Mouse (Mus musculus) midbrain, embryonic 11.5 days (tissue): Measurements from ENCODE around the gene Trp53. TPM values are rescaled to one million over a fixed set of nuclear protein-coding genes. Genes with fewer than 3 reads are reported as not detected.
A peak's percentile ranks its signal among the peaks of the same experiment; 100 is the strongest.
"Not testable (repeated sequence)": the region's sequence is repeated elsewhere in the genome, so short reads cannot be mapped to it uniquely, and the experiment has no call there.

Experiments used
- ATAC-seq: fragments of 200-750 bp; cut with Nextera tagmentation; 2 replicates; pipeline ENCODE4 v1.8.0; 2017; ENCODE audit warnings: moderate TSS enrichment, moderate library complexity; ENCODE audit not compliant: low FRiP score
- DNase-seq: peaks from one replicate; pipeline ENCODE4 v3.0.0; 2015; ENCODE audit warnings: low spot score; ENCODE audit errors: missing footprints
- H3K27ac ChIP-seq: fragments of 300-500 bp; sonication (generic); 2 replicates; pipeline ENCODE4 v1.5.1; 2014; ENCODE audit warnings: low read depth, low read length
- H3K27me3 ChIP-seq: fragments of 300-500 bp; sonication (generic); 2 replicates; pipeline ENCODE4 v1.6.1; 2014; ENCODE audit warnings: mild to moderate bottlenecking, low read length, moderate library complexity, mixed read lengths; ENCODE audit not compliant: control insufficient read depth, insufficient read depth
- H3K36me3 ChIP-seq: fragments of 300-500 bp; sonication (generic); 2 replicates; pipeline ENCODE4 v1.6.1; 2014; ENCODE audit warnings: mild to moderate bottlenecking, low read length, moderate library complexity, mixed read lengths; ENCODE audit not compliant: control insufficient read depth, insufficient read depth
- H3K4me1 ChIP-seq: fragments of 300-500 bp; sonication (generic); 2 replicates; pipeline ENCODE4 v1.6.1; 2014; ENCODE audit warnings: low read length; ENCODE audit not compliant: control insufficient read depth, insufficient read depth
- H3K4me2 ChIP-seq: fragments of 300-500 bp; sonication (generic); 2 replicates; pipeline ENCODE4 v1.6.1; 2014; ENCODE audit warnings: mild to moderate bottlenecking, moderate library complexity
- H3K4me3 ChIP-seq: fragments of 300-500 bp; sonication (generic); 2 replicates; pipeline ENCODE4 v1.5.1; 2014; ENCODE audit warnings: low read depth, low read length
- H3K9ac ChIP-seq: fragments of 300-500 bp; sonication (generic); 2 replicates; pipeline ENCODE4 v1.6.1; 2014; ENCODE audit warnings: low read length
- H3K9me3 ChIP-seq: fragments of 300-500 bp; sonication (generic); 2 replicates; pipeline ENCODE4 v1.6.1; 2016; ENCODE audit warnings: low read length; ENCODE audit not compliant: control insufficient read depth
- WGBS: fragments of 180-500 bp; shearing (Covaris S2); extraction: QIAGEN DNeasy Blood & Tissue Kit; methylation state at CpG from one replicate; pipeline ENCODE4 v1.1.7; 2014; 5-methylcytosine and 5-hydroxymethylcytosine counted together
- polyA plus RNA-seq: library from polyadenylated mRNA; unstranded; fragments of >200 nt; fragmentation: Nextera tagmentation; extraction: Ambion mirVana; gene quantifications from 2 replicates; pipeline ENCODE4 v1.2.1, GENCODE M21; 2014

Trp53 gene
- polyA plus RNA-seq, 1 experiment from 2014 or later = 147 TPM

DNA sequence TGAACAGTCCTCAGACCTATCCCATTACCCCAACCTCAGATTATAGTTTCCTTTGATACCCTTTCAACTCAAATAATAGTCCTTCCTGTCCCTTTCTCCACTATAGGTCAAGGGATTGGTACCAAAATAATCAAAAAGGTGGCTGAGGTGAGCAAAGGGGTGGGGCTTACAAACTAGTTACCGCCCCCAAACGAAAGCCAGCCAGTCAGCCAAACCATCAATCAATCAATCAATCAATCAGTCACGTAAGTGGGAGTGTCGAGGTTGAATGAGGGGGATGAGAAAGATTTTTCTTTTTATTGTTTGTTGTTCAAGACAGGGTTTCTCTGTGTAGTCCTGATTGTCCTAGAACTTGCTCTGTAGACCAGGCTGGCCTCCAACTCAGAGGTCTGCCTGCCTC lies 42.8 kb downstream of the Trp53 start:
- no peak overlapping the region for H3K4me3 ChIP-seq
- WGBS = 65% methylated on average over 4 of the region's 4 CpGs

DNA sequence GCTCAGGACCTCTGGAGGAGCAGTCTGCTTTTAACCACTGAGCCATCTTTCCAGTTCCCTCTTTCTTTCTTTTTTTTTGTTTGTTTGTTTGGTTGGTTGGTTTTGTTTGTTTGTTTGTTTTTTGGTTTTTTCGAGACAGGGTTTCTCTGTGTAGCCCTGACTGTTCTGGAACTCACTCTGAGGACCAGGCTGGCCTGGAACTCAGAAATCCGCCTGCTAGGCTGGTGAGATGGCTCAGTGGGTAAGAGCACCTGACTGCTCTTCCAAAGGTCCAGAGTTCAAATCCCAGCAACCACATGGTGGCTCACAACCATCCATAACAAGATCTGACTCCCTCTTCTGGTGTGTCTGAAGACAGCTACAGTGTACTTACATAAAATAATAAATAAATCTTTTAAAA lies 44.2 kb downstream of the Trp53 start:
- DNase-seq, H3K4me3 ChIP-seq, H3K27ac ChIP-seq, H3K9me3 ChIP-seq, H3K9ac ChIP-seq, H3K4me2 ChIP-seq, H3K27me3 ChIP-seq, H3K36me3 ChIP-seq, ATAC-seq: not testable (repeated sequence)
- WGBS = 84% methylated on average over 2 of the region's 2 CpGs
- peaks cover 14% of the 10 kb centered on the region for H3K4me1 ChIP-seq

More for the DNA sequence above, 42.8 kb downstream of the Trp53 start:
- DNase-seq (no peak), ATAC-seq (no peak)
- no peak overlapping the region for H3K9ac ChIP-seq
- no peaks in the 10 kb centered on the region for H3K9me3 ChIP-seq
- peak overlapping the region; percentile 65; the same call in 1 of the 2 replicates for H3K4me2 ChIP-seq
- no peaks in the 10 kb centered on the region for H3K36me3 ChIP-seq
- H3K27me3 ChIP-seq = no peaks in the 10 kb centered on the region
- H3K4me1 ChIP-seq = peaks cover 14% of the 10 kb centered on the region
- no peak overlapping the region for H3K27ac ChIP-seq

DNA sequence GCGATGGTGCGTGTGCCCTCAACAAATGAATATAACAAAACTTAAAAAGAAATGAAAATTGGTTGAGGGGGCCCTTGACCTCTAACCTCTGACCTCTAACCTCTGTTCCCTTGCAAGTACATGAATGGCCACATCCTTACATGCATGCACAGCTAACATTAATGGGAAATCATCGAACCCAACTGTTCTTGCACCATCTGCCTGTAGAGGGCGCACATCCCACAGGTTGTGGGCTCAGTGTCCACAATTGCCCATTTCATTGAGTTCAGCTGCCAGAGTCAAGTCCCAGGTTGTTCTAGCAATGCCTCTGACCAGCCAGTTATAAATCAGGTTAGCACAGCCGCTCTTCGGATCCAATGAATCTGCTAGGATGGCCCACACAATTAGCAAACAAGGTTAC lies 48.1 kb downstream of the Trp53 start:
- H3K9ac ChIP-seq = no peak overlapping the region
- no peaks in the 10 kb centered on the region for H3K9me3 ChIP-seq
- H3K4me2 ChIP-seq = no peak overlapping the region
- H3K4me3 ChIP-seq = no peak overlapping the region
- DNase-seq (peak; percentile 98), ATAC-seq (no peak)
- H3K27me3 ChIP-seq = no peaks in the 10 kb centered on the region
- H3K27ac ChIP-seq = no peak overlapping the region
- 41% methylated on average over 6 of the region's 6 CpGs for WGBS
- 0 out of 2 replicates have a peak, but pooled peaks cover 2% of the 10 kb centered on the region for H3K4me1 ChIP-seq
- H3K36me3 ChIP-seq = no peaks in the 10 kb centered on the region

DNA sequence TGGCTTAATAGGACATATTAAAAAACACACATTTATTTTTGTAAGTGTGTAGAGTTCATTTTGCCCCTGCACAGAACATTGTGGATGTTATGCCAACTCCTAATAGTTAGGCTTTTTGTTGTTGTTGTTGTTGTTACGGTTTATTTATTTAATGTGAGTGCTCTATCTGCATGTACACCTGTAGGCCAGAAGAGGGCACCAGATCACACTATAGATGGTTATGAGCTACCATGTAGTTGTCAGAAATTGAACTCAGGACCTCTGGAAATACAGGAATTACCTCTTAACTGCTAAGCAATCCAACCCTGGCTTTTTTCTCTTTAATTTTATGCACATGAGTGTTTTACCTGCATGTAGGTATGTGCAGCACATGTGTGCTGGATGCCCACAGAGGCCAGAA lies 49.6 kb downstream of the Trp53 start:
- no peak overlapping the region for H3K4me3 ChIP-seq
- 70% methylated on average over 1 of the region's 1 CpGs for WGBS
- H3K4me2 ChIP-seq = no peak overlapping the region
- H3K27me3 ChIP-seq = no peaks in the 10 kb centered on the region
- no peak overlapping the region for H3K9ac ChIP-seq
- no peaks in the 10 kb centered on the region for H3K36me3 ChIP-seq
- ATAC-seq = no peak
- peaks cover 14% of the 10 kb centered on the region for H3K4me1 ChIP-seq
- DNase-seq = no peak
- H3K9me3 ChIP-seq = no peaks in the 10 kb centered on the region
- no peak overlapping the region for H3K27ac ChIP-seq

DNA sequence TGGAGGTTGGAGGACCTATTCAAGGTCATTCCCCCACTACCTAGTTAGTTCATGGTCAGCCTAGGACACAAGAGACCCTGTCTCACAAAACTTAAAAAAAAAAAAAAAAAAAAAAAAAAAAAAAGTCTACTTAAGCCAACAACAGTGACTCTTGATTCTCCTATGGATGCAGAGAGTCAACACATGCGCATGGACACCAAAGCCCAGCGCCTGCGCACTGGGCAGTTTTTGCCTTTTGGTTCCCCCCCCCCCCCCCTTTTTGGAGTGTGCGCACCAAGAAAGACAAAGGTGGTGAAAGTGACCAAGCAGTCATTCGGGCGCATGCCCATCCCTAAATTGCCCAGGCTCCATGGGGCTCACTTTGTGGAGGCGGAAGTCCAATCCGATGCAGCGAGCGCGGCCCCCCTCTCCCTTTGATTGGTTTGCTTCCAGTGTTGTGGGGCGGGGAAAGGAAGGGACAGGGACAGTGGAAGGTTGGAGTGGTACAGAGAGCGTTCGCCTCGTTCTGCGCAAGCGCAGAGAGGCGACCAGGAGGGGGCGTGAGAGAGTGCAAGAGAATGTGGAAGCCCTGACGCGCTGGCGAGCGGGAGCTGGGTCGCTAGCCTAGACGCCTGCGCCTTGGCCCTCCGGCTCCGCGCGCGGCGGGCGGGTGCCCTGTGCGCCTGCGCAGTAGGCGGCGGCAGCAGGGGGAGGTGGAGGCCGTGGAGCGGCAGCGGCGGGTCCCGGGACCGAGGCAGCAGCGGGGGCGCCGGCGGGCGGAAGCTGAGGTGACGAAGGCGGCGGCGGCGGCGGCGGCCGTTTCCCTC lies 52.3 kb downstream of the Trp53 start, which contains the start of gene Fxr2:
Gene Fxr2 (plus strand): TSS at position 707 of the 806 bp plus-strand sequence.
- H3K36me3 ChIP-seq = no peaks in the 10 kb centered on the region
- WGBS = 0% methylated on average over 38 of the region's 56 CpGs
- DNase-seq (peak; percentile 100), ATAC-seq (peak; percentile 99)
- H3K4me1 ChIP-seq = peaks cover 17% of the 10 kb centered on the region
- H3K9me3 ChIP-seq = no peaks in the 10 kb centered on the region
- H3K27ac ChIP-seq = peak within 1 kb of the TSS; percentile 90
- H3K9ac ChIP-seq = peak within 1 kb of the TSS; percentile 97
- H3K4me2 ChIP-seq = peak within 1 kb of the TSS; percentile 82
- no peaks in the 10 kb centered on the region for H3K27me3 ChIP-seq
- H3K4me3 ChIP-seq = peak within 1 kb of the TSS; percentile 98

DNA sequence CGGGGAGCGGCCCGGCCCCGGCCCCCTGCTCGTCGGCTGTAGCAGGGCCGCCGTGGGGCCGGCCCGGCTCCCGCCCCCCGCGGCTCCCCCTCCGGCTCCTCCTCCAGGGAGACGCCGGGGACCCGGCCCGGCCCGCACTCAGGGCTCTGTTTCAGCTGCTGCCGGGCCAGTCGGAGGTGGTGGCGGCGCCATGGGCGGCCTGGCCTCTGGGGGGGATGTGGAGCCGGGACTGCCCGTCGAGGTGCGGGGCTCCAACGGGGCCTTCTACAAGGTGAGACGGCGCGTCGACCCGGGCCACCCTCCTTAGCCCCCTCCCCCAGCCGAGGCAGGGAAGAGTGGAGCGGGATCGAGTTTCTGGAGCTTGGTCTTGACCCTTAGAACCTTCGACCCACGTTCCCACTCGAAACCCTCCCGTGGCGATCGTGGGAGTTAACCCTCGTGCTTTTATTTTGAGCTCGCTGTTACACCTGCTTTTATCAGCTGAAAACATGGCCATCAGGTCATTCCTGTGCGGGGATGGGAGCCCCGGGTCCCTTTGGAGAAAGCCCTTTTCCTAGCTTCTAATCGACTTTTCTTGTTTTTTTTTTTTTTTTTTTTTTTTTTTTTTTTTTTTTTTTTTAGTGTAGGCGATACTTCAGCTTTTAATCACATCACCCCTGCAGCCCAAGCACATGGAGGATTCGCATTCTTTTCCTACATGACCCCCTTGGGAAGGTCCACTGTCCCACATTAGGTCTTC lies 53.1 kb downstream of the Trp53 start:
- H3K36me3 ChIP-seq = no peaks in the 10 kb centered on the region
- DNase-seq = no peak
- peak; percentile 58 for ATAC-seq
- under 1% methylated on average over 50 of the region's 50 CpGs for WGBS
- peak overlapping the region; percentile 90 for H3K27ac ChIP-seq
- H3K4me2 ChIP-seq = peak overlapping the region; percentile 82
- H3K9me3 ChIP-seq = no peaks in the 10 kb centered on the region
- no peaks in the 10 kb centered on the region for H3K27me3 ChIP-seq
- H3K4me1 ChIP-seq = peaks cover 17% of the 10 kb centered on the region
- peak overlapping the region; percentile 97 for H3K9ac ChIP-seq
- H3K4me3 ChIP-seq = peak overlapping the region; percentile 98

DNA sequence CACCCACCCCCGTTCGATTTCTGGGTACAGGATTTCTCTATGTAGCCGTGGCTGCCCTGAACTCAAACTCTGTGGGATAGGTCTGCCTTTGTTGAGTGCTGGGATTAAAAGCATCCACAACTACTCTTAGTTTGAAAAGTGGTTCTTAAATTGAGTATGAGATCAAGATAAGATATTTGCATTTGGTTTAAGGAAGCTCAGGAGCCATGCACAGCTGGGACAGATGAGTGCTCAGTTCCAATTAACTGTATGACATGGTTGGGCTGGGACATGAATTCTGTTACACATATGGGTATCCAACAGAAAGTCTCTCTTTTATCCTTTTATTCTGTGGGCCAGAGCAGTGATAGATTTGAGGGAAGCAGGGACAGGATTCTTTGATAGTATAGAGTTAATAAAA lies 55.3 kb downstream of the Trp53 start:
- no peak overlapping the region for H3K4me3 ChIP-seq

More for the DNA sequence above, 55.3 kb downstream of the Trp53 start:
- no peak overlapping the region for H3K27ac ChIP-seq
- 90% methylated on average over 3 of the region's 3 CpGs for WGBS
- peaks cover 17% of the 10 kb centered on the region for H3K4me1 ChIP-seq
- H3K36me3 ChIP-seq = 0 out of 2 replicates have a peak, but pooled peaks cover 5% of the 10 kb centered on the region
- ATAC-seq (no peak), DNase-seq (no peak)
- no peak overlapping the region; the same call in 1 of the 2 replicates for H3K4me2 ChIP-seq
- no peaks in the 10 kb centered on the region for H3K9me3 ChIP-seq
- H3K27me3 ChIP-seq = no peaks in the 10 kb centered on the region
- no peak overlapping the region for H3K9ac ChIP-seq
